Mouse (Mus musculus) embryo, embryonic 11 days (tissue): Measurements from ENCODE around the gene Fancc.
A peak's percentile ranks its signal among the peaks of the same experiment; 100 is the strongest.
"Not testable (repeated sequence)": the region's sequence is repeated elsewhere in the genome, so short reads cannot be mapped to it uniquely, and the experiment has no call there.

Experiments
- DNase-seq: peaks from one replicate; pipeline ENCODE4 v3.0.0-alpha.2; 2015

Gene Fancc

GRCm38 (mm10) chr13:63514931-63515360 is 17.9 kb upstream of the Fancc start:
- peak; percentile 57 for DNase-seq

GRCm38 (mm10) chr13:63513374-63514098 is 16.5 kb upstream of the Fancc start:
- no peak for DNase-seq

GRCm38 (mm10) chr13:63512411-63512810 is 15.3 kb upstream of the Fancc start:
- DNase-seq: peak; percentile 54

- no peak for DNase-seq
Observed at GRCm38 (mm10) chr13:63507821-63508220, 10.7 kb upstream of the Fancc start.

GRCm38 (mm10) chr13:63507001-63507556 is 10.0 kb upstream of the Fancc start:
- no peak for DNase-seq

- DNase-seq: no peak
Observed at GRCm38 (mm10) chr13:63506364-63506763, 9.3 kb upstream of the Fancc start.

DNA sequence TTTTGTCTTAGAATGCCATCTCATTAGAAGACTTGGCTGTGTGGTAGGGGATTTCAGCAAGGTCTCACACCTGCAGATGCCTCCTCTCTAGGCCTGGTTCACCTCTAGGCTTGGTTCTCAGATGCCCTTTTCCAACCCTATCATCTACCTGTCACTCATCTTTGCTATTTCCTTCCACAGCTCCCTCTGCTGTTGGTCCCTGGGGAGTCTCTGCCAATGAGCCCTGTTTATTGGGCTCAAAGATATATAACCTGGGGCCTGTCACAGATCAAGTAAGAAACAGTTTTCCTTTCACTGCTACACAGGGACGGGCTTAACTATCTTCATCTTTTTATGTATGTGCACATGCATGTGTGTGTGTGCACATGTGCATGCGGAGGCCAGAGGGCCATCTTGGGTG is 5.3 kb upstream of the Fancc start:
- no peak for DNase-seq

GRCm38 (mm10) chr13:63499489-63499888 is 2.4 kb upstream of the Fancc start:
- DNase-seq: no peak

- no peak for DNase-seq
Observed at GRCm38 (mm10) chr13:63487707-63488042, 9.4 kb downstream of the Fancc start.

GRCm38 (mm10) chr13:63486791-63487706 is 10.0 kb downstream of the Fancc start:
- DNase-seq: peak; percentile 69

- DNase-seq: no peak
Observed at GRCm38 (mm10) chr13:63475356-63475755, 21.7 kb downstream of the Fancc start.

- DNase-seq: no peak
Observed at GRCm38 (mm10) chr13:63452898-63453297, 44.2 kb downstream of the Fancc start.

- DNase-seq: peak; percentile 50
Observed at GRCm38 (mm10) chr13:63451140-63451539, 45.9 kb downstream of the Fancc start.

- DNase-seq: no peak
Observed at GRCm38 (mm10) chr13:63445419-63445818, 51.7 kb downstream of the Fancc start.

DNA sequence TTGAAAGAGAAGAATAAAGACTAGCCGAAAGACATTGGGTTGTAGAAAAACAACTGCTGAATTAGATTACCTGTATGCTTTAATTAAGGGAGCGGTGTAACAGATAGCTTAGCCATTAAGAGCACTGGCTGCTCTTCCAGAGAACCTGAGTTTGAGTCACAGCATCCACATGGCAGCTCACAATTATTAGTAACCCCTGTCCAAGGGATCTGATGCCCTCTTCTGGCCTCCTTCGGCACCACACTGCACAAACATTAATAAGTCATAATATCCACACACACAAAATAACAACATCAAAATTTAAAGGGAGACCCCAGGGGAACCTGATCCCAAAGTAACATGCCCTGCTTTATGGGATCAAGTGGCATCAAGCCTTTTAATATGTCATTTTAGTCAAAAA is 64.3 kb downstream of the Fancc start:
- no peak for DNase-seq

DNA sequence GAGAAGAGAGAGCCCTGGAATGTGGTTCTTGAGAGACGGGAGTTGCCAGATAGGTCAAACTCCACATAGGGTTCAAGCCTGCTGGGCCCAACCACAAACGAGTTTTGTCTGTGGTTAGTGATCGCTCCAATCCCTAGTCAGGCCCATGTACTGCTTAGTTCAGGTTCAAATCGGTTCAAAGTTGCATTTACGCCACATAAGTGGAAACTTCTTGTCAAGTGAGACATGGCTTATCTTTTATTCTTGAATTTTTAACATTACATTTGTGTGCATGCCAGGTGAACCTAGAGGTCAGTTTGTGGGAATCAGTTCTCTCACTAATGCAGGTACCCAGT is 65.3 kb downstream of the Fancc start:
- no peak for DNase-seq

DNA sequence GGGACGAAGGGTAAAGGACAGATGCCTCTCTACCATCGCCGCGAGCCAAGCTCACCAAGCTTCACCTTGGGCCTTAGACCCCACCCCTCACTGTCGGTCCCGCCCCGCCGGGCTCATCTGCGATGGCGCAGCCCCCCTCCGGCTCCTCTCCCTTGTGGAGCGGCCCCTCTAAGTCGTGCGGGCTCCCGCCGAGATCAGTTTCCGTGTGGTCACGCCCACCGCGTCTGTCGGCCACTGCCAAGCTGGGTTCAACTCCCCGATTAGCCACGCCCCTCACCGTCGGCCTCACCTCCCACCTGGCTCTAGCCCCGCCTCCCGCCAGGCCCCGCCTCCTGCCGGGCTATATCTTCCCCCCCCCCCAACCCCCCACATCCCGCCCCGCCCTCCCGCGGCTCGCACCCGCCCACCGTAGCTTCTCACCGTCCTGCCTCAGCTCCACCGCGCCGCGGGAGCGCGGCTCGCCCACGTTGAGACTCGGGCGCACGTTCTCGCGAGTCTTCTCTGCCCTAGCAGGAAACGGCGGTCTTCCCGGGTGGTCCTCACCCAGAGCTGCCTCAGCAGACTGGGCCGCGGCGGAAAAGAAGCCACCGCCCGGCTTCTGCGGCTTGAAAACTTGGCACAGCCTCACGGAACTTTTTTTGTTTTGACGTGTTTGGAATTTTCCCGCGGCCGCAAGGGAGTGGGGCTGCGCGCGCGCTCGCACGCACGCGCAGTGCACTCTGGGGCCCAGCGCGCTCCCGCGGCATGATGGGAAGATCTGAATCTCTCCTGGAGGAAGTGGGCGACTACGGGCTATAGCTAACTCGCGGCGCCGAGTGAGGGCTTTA is 65.8 kb downstream of the Fancc start:
- DNase-seq: peak; percentile 98

DNA sequence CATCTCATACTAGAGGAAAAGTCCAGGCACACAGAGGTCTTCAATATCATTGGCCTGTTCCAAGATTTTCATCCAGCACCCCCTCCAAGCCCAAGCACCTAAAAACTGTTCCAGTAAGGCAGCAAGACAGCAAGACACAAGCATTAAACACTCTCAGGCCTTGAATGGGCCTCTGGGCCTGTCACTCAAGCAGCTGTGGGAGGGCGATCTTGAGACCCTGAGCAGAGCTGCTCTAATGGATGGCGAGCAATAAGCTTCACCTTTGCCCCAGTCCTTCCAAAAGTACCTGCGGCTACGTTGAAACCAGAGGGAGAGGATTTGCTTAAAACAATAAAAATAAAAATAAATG is 66.4 kb downstream of the Fancc start:
- DNase-seq: peak; percentile 80

DNA sequence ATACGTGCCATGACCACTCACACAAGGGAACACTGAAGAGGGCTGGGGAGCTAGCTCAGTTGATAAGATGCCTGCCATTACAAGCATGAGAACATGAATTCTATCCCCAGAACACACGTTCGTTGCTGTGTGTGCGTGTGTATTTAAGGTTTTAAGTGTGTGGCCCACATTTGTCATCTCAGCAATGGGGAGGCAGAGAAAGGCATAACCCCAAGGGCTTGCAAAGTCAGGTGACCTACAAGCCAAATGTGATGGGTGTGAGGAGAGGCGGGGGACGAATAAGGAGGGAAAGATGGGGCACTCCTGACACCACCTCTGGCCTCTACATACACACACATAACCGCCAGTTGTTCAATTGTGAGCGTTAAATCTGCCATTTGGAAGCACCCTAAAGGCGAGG is 66.9 kb downstream of the Fancc start:
- DNase-seq: no peak

GRCm38 (mm10) chr13:63428211-63428610 is 68.9 kb downstream of the Fancc start:
- DNase-seq: not testable (repeated sequence)

- no peak for DNase-seq
Observed at GRCm38 (mm10) chr13:63423060-63423459, 74.0 kb downstream of the Fancc start.

DNA sequence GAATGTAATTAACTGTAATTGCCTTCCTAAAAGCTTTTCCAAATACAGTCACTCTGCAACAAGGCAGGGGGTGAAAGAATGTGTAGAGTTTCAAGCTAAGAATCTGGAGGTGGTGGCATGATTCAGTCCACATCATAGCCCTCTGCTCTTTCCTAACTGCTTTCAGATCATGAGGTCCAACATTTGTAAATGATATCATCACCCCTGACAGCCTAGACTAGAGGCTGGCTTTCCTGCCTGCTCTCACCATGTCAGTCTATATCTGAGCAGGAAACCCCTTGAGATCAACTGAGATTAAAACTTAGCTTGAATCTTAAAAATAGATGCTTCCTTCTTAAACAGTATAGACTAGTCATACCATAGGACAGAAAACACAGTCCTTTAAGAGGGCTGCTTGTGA is 75.9 kb downstream of the Fancc start:
- no peak for DNase-seq

DNA sequence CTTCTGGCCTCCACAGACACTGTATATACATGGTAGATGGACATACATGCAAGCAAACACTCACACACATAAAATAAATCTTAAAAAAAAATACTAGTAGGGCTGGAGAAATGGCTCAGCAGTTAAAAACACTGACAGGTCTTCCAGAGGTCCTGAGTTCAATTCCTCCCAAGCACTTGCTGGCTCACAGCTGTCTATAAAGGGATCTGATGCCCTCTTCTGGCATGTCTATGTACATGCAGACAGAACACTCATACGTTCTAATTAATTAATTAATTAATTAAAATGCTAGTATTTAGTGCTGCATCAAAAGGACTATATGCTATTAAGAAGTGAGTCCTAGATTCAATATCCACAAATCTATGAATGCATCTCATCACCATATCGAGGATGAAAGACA is 78.9 kb downstream of the Fancc start:
- no peak for DNase-seq
